Mouse (Mus musculus): ENCODE data around the gene Lcn8. TPM values are rescaled to one million over a fixed set of nuclear protein-coding genes. Genes with fewer than 3 reads are reported as not detected.

Gene Lcn8
- total RNA-seq (2021) (not detected), polyA plus RNA-seq (2012; rRNA removed) (not detected in 2 replicates)
- long read RNA-seq, result 0 reads

DNA sequence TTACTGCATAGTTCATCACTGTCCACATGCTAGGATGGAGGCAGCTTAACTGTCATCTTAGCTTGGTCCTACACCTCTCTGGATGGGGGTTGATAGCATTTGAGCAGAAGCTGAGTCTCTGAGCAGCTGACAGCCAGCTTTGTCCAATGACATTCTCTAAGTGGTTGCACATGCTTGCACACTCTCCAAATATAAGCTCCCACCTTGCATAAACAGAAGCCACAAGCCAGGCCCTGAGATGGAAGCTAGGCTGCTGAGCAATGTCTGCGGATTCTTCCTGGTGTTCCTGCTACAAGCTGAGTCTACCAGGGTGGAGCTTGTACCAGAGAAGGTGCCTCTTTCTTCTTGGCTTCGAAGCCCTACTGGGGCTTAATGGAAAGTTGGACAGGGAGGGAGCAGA, at the start of gene Lcn8:
Gene Lcn8 (plus strand): TSS at position 219 of the 400 bp plus-strand sequence.
- DNase-seq, result no peak

DNA sequence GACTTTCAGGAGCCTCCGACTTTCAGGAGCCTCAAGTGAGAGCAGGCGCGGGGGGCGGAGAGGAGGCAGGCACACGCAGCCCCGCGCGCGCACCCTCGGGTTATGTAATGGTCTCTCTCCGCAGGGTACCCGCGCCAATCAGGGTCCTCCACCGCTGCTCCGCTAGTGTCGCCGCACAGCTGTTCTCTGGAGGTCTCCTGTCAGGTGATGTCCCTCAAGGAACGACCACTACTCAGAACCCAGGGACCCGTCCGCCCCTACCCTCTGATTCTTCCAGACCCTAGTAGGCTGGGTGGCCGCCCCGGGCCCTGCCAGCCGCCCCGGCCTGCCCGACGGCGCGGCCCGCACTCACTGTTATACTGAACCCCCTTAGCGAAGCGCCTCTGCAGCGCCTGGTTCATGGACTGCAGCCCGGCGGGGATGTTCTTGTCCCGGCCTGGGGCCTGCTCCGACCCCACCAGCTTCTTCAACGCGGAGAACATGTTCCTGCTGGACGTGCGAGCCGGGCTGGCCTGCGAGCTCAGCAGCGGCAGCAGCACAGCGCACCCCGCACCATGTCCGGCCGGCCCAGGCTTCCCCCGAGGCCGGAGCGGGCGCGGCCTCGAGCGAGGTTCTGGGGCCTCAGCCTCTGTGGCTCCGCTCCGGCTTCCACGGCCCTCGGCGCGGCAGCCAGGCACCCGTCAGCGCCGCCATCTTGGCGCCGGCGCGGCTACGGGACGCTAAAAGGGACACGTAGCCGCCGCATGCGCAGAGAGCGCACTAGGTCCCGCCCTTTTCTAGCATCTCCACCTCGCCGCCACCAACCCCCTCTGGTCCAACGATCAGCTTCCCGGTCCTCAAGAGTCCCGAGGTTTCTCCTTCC, 44.9 kb upstream of the Lcn8 start, which contains the start of gene Rabl6:
Gene Rabl6 (minus strand): TSS at position 761 of the 862 bp plus-strand sequence.
- DNase-seq, result peak; percentile 93

DNA sequence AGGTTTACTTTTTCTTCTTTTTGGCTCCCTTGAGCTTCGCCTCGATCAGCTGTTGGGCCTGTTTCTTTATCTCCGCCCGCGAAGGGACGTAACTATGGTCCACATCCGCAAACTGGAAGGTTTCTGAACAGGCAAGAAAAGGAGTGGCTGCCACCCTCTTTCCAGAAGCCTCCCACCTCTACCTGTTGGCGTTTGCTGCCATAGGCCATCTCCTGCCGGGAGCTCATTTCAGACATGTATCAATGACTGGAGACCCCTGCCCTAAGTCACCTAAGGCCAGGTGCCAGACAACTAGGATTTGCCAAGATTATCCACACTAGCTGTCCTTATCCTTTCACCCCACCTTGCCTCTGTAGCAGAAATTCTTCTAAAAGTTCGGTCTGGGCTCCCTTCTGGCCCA, 44.2 kb upstream of the Lcn8 start:
- no peak for DNase-seq

DNA sequence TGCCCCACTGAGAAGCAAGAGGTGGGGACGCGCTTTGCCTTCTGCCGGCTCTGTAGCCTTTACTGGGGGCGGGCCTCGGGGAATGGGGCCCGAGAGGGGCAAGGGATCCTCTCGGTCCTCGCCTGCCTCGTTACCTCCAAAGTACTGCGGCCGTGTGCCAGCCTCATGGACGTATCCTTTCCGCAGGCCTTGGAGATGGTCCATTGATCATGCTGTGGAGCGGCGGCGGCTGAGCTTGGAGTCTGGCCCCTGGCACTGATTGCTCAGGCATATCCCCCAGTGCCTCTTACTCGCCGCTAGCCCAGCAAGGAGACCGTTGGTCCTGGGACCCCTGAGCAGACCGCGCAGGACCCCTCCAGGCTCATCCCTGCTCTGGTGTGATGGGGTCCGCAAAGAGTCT, 36.5 kb upstream of the Lcn8 start:
- no peak for DNase-seq

DNA sequence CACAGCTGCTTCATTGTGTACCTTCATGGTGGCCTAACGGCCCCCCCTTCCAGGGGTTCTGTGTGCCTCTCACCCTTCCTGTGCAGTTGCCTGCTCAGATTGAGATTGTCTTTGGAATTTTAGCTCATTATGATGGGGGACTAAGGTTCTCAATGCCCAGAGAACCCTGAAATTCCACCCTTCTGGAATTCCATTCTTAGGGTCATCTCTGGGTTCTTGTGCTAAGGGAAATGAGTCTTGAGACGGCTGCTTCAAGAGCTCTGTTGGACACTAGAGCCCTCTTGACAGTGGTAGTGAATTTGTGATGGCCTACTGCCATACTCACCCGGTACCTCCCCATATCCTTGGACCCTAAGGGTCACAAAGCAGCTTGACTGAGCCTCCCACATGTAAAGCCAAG, 35.3 kb upstream of the Lcn8 start, which contains the start of gene Ccdc183:
Gene Ccdc183 (minus strand): TSS at position 101 of the 400 bp plus-strand sequence.
- no peak for DNase-seq

DNA sequence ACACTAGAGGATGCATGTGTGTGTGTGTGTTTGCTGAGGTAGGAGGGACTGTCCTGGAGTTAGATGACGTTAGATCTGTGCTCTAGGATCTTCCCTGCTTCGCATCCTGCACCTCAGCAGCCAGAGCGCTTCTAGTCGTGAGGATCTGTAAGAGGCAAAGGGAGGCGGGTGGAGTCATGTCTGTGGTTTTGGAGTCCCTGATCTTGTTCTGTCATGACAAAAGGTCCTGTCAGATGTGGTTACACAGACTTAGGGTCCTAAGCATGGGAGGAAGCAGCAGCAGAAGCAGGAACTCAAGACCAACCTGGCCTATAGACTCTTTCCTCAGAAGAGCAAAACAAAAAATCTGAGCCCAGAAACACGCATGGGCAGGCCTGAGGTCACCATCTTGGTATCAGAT, 32.5 kb upstream of the Lcn8 start:
- no peak for DNase-seq

DNA sequence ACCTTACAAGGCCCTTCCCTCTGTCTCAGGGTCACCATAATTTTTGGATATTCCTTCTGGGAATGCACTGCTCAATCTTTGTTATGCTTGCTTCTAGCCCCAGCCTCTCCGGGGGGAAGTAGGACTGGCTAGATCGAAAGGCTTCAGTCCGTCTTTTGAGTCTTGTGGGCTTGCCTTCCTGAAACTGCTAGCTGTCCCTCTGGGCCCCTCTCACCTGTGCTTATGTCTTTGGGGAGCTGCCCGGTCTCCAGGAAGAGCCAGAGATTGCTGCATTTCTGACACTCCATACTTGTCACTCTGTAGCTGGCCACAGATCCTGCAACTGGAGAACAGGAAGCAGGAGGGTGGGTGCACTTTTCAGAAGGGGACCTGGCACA, 32.1 kb upstream of the Lcn8 start:
- no peak for DNase-seq

DNA sequence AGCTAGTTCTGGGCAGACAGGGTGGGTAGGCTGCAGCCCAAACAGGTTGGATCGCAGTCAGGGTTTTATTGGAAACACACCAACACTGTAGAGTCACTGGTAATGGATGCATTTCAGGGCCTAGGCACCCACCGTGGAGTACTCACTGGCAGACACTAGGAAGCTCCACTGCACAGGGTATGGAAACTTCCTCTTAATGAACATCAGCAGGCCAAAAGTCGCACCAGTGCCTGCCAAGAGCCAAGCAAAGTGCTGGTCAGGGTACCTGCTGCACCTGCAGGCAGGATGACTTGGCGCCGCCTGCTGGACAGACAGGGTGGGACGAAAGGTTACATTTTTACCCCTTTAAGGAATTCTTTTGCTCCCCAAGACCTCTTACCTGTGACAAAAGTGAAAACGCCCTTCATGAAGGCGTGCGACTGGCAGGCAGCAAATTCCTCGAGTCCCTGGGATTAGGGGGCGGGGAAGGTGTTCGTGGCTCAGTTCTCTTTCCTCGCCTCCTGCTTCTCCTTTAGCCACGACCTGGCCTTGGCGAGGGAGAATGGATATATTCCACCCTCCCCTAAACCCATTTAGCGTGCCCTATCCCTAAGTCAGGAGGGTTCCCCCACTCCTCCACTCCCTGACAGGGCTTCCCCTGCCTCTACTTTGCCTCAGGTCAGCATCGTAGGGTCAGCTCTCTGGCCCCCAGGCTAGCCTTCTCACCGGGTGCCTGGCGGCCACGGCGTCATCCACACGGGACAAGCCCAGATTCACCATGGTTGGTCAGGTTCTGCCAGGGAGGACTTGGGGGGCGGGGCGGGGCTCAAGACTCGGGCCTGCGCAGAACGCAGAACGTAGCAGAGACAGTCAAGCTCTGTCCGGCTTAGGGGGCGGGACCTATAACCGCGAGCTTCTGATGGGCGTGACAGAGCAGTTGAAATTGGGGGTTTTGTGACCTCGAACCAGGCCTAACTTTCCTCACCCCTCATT, 31.4 kb upstream of the Lcn8 start, which contains the start of gene Tmem141:
Gene Tmem141 (minus strand): TSS at position 777 of the 972 bp plus-strand sequence.
- DNase-seq, result peak; percentile 97

DNA sequence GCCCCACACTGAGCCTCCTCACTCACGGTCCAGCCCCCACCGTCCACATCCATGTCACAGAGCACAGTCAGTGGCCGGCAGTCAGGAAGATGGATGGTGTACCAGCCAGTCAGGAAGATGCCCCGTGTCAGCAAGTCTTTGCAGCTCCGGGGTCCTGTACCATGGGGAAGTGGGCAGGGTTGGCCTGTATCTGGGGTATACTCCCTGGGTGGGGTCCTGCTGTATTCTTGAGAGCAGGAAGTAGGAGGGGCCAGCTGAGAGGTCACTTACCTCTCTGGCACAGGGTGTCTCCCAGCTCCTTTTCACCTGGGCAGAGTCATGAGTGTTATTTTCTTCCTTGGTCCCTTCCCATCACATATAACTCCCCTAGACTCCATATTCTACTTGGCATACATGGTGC, 26.9 kb upstream of the Lcn8 start:
- no peak for DNase-seq

DNA sequence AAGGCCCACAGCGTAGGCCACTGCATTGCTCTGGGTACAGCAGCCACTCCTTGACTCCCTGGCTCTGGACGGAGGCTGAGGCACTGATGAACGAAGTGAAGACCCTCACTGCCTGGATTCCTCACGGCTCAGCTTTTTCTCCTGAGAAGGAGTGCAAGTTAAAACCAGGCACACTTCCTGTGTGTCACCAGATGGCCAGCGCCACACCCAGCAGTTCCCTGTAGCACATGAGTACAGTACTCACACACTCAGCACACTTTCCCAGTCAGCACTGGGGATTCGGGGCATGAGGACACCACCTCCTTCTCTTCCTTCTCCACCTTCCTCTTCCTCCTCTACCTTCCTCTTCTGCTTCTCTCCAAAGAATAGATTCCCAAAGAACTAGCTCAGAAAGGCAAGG, 25.1 kb upstream of the Lcn8 start, which contains the start of gene Fcna:
Gene Fcna (minus strand): TSS at position 220 of the 400 bp plus-strand sequence.
- DNase-seq, result no peak

DNA sequence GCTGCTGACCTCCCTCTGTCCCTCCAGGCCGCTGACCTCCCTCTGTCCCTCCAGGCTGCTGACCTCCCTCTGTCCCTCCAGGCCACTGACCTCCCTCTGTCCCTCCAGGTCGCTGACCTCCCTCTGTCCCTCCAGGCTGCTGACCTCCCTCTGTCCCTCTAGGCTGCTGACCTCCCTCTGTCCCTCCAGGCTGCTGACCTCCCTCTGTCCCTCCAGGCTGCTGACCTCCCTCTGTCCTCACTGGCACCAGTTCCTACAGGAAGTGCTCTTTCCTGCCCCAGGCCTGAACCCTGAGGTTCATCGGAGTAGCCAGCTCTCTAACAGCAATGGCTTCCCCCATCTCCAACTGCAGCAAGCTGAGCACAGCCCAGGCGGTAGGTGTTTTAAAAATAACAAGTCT, 24.2 kb upstream of the Lcn8 start:
- peak; percentile 60 for DNase-seq

DNA sequence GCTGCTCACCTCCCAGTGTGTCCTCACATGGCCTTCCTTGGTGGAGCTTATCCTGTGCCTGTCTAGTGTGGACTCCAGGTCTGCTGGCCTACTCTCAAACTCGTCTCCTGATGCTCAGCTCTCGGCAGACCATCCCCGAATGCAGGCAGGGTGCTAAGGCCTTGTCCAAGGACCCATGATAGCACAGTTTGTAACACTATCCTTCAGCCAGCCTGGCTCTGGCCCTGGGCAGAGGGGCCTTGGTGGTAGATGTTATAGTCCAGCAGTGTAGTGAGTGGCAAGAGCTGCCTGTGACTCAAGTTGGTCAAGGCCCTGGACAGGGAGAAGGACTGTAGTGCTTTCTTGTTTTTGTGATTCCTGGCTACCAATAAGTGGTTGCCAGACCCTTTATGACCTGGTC, 19.3 kb upstream of the Lcn8 start:
- DNase-seq, result peak; percentile 80

DNA sequence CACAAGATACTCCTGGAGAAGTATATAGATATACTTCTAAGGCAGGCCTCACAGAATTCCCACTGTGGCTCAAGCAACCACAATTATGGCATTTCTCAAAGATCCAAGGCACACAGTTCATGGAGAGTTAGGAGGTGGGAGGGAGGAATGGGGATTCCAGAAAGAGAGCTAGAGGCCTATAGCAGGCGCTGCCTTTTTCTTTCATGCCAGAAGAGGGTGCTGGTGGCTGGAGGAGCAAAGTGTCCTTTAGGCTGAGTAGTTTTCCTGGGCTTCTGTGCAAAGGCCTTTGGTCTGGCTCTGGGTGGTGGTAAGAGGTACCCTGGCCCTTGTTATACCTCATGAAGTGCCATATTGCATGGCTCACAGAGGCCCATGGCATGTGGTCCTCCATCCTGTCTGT, 18.9 kb upstream of the Lcn8 start:
- peak; percentile 65 for DNase-seq

DNA sequence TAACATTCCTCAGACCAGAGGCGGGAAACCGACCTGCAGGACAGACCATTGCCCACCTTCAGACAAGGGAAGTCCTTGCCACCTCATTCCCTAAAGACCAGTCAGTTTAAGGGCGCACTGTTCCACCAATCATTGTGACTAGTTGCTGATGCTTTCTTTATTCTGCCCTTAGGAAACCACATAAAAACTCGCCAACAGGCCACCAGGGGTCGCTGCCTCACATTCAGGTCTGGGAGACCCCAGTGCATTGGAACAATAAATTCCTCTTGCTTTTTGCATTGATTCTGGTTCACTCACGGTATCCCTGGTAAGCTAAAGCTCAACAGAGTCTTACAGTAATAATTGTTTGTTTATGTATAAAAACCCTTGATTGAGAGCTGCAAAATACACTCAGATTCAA, 13.0 kb upstream of the Lcn8 start:
- no peak for DNase-seq

DNA sequence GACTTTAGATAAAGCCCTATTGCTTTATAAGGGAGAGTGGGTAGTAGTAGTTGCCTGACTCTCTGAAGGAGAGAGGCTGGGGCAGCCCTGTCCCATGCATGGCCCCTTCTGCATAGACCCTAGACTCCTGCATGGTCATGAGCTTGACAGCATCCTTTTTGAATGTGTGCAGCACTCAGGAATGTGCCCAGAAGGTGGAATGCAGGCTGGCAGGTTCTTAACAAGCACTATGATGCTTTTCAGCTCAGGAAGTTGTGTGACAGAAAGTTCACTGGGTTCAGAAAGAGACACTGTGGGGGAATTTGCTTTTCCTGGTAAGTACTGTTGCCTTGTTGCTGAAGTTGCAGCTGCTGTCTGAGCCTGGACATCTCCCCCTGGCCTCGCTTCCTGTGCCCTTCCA, 1.6 kb downstream of the Lcn8 start:
- DNase-seq, result no peak

DNA sequence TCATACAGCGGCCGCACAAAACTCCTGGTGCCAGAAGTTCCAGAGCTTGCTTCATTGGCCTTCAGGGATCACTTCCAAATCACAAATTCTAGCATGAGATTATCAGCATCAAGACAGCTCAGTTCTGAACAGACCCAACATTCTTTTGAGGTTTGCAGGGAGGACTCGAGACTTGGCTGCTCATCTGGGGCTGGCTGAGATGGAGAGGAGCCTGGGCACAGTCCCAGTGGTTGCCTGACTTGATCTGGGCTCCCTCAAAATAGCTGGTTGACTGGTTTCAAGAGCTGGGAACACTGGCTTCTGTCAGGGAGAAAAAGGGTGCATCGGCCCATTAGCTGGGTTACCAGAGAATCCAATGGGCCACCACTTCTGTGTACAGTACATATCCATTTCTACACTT, 3.8 kb downstream of the Lcn8 start:
- DNase-seq, result no peak

DNA sequence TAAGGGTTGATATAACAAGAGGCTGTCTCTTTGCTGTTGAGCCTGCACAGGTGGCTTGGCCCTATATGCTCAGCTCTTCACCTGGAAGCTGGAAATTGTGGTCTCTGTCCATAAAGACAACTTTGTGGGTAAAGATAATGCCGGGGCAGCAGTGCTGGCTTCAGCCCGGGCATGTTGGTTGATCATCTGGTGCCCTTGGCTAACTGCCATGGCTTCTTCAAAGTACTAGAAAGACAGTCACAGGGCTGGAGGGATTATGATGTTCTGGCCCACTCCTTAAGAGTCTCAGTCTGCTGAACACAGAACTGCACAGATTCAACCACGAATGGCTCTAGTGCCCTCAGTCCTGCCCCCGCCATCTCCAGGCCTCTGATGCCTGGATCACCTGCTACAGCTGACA, 4.3 kb downstream of the Lcn8 start:
- DNase-seq, result peak; percentile 64

DNA sequence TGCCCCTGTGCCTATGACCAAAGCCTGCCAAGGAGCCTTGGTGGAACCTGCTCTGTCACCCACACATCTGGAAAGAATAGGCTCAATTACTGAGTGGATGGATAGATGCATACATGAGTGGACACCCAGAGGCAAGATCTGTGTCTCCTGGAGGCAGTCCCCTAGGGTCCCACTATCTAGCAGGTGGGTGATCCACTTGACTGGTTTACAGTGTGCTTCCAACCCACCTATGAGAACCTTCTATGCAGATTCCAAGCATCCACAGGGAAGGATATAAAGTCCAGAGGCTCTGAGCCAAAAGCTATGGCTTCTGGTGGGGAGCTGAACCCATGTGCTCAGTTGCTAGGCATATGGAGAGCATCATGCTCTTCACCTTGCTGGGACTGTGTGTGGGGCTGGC, 4.7 kb downstream of the Lcn8 start, which contains the start of gene Lcn5:
Gene Lcn5 (plus strand): TSS at position 301 of the 400 bp plus-strand sequence.
- DNase-seq, result no peak

DNA sequence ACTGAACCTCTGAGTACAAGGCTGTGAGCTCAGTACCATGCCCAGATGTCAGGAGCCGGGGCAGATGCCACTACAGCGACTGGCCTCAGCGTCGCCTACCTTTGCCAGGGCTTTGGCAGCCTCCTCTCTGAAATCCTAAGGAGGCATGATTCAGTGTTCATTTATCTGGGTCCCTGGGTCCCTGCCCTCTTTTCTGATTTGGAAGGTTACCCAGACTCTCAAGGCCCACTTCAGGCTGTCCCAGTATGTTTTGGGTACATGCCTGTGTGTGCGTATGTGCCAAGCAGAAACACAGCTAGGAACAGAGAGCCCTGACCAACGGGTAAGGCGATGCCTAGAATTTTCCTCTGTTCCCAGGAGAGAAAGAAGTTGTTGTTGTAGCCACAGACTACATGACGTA, 7.4 kb downstream of the Lcn8 start:
- peak; percentile 61 for DNase-seq

DNA sequence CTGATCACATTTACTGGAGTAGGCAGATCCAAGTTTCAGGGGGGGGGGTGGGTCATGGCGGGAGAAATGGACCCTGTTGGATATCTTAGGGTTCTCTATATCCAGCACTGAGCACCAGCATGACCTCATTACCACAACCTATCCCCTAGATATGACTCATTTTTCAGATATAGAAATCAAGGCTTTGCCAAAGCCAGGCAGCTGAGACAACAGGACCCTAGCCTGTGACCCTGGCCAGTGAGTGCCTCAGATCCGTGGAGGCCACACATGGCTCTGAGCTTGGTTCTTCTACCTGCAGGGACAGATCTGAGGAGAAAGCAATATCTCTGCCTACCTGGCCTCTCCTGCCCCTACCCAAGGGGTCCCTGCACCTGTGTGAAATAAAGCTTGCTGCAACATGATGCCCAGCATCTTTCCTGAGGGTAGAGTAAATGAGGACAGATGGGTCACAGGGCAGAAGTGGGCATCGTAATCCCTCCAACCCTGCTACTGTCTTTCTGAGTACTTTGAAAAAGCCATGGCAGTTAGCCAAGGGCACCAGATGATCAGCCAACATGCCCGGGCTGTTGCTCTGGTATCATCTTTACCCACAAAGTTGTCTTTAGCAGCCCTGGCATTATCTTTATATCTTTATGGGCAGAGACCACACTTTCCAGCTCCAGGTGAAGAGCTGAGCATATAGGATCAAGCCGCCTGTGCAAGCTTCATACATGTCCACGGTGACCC, 8.5 kb downstream of the Lcn8 start:
- peak; percentile 54 for DNase-seq

DNA sequence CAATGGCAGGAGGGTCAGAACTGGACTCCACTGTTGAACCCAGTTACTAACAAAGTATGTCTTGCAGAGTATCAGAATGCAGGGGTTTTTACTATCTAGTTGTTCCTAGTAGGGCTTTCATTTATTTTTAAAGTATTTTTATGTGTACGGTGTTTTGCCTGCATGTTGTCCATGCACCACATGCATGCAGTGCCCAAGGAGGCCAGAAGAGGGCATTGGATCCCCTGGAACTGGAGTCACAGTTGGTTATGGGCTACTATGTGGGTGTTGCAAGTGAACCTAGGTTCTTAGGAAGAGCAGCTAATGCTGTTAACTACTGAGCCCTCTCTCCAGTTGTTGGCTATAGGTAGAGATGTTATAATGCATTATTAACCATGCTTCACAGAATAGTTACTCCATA, 10.6 kb downstream of the Lcn8 start:
- peak; percentile 80 for DNase-seq

DNA sequence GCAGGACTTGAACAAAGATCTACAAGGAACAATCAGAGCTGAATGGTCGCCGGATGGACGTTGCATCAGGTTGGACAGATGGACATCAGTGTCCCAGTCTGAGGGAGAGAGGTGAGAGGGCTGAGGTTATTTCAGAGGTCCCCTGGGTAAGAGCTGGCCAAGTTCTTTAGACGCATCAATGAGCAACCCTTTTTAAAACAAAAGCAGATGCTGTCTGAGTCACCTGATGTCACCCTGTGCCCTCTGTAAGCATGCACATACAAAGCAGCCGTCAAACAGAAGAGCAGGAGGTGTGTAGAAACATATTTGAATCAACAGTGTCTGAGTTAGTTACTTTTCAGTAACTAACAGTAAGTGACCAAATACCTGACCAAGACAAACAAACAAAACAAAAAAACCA, 11.2 kb downstream of the Lcn8 start:
- no peak for DNase-seq
